Mouse (Mus musculus) stomach, embryonic 16.5 days (tissue): ENCODE measurements at regions not wholly inside any gene's neighbourhood (a gene's known extent, or its start where the extent isn't known, plus 50 kb on each side); places are given as distances from the start of the nearest gene placed in this dataset.

Experiments used
- ATAC-seq: fragments of 200-750 bp; cut with Nextera tagmentation; 2 replicates; pipeline ENCODE4 v1.8.0; 2017; ENCODE audit warnings: moderate number of reproducible peaks, moderate TSS enrichment; ENCODE audit not compliant: insufficient read depth, low FRiP score
- H3K27ac ChIP-seq: fragments of 300-500 bp; sonication (generic); 2 replicates; pipeline ENCODE4 v1.5.1; 2014; ENCODE audit warnings: low read length
- H3K27me3 ChIP-seq: fragments of 300-500 bp; sonication (generic); 2 replicates; pipeline ENCODE4 v1.6.1; 2014; ENCODE audit warnings: low read length, control low read depth, mixed read lengths; ENCODE audit not compliant: control insufficient read depth, insufficient read depth
- H3K36me3 ChIP-seq: fragments of 300-500 bp; sonication (generic); 2 replicates; pipeline ENCODE4 v1.6.1; 2014; ENCODE audit warnings: low read length; ENCODE audit not compliant: control insufficient read depth, insufficient read depth
- H3K4me1 ChIP-seq: fragments of 300-500 bp; sonication (generic); 2 replicates; pipeline ENCODE4 v1.6.1; 2014; ENCODE audit warnings: low read length, control low read depth, mixed read lengths; ENCODE audit not compliant: control insufficient read depth, insufficient read depth
- H3K4me2 ChIP-seq: fragments of 300-500 bp; sonication (generic); 2 replicates; pipeline ENCODE4 v1.6.1; 2014; ENCODE audit warnings: low read depth, low read length, mixed read lengths
- H3K4me3 ChIP-seq: fragments of 300-500 bp; sonication (generic); replicated peaks from 2 replicates; pipeline ENCODE4 v1.5.1; 2014; ENCODE audit warnings: mild to moderate bottlenecking, low read length
- H3K9ac ChIP-seq: fragments of 300-500 bp; sonication (generic); 2 replicates; pipeline ENCODE4 v1.6.1; 2014; ENCODE audit warnings: low read length
- H3K9me3 ChIP-seq: fragments of 300-500 bp; sonication (generic); replicated peaks from 2 replicates; pipeline ENCODE4 v1.6.1; 2016; ENCODE audit warnings: low read length, control low read depth; ENCODE audit not compliant: control insufficient read depth
- WGBS: fragments of 180-500 bp; shearing (Covaris S2); extraction: QIAGEN DNeasy Blood & Tissue Kit; methylation state at CpG from one replicate; pipeline ENCODE4 v1.1.7; 2014; 5-methylcytosine and 5-hydroxymethylcytosine counted together

DNA sequence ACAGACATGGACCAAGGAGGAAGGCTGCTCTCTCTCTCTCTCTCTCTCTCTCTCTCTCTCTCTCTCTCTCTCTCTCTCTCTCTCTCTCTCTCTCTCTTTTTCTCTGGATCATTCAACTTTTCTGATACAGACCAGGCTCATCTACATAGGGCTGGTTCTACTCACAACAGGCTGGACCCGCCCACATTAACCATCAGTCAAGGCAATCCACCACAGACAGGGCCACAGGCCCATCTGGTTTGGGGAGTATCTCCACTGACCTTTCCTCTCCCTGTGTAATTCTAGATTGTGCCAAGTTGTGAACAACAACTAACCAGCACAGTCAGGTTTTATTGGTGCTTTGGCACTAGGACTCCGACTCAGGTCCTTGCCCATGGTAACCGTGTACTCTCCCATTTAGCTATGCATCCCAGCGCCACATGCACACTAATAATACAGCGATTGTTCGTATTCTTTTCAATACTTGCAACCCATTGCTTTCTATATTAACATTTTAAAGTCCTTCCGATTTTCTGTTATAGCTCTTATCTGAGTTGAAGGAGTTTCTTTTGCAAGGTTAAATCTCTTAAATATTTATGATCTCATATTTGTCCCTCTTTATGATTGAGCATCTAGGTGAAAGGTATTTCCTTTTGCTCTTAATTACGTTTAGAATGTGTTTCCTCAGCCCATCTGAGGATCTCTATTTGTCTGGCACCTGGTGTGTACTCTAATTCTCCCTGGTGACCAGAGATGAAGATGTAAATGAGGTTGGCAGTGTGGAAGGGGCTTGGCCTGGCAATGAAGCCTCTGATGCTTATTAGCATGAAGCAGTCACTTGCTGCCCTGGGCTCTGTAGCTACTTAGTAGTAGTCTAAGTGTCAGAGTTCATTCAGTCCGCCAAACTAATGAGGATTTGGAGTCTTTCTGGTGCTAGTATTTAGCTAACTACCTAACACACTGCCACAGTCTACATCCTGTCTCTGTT is 117.7 kb upstream of the App start:
- H3K36me3 ChIP-seq: no peaks in the 10 kb centered on the region
- H3K4me1 ChIP-seq: no peaks in the 10 kb centered on the region
- H3K9me3 ChIP-seq: no peaks in the 10 kb centered on the region
- H3K27ac ChIP-seq: no peak overlapping the region
- H3K9ac ChIP-seq: no peak overlapping the region
- no peak overlapping the region for H3K4me3 ChIP-seq
- H3K4me2 ChIP-seq: no peak overlapping the region
- WGBS: 86% methylated on average over 9 of the region's 9 CpGs
- ATAC-seq: no peak
- no peaks in the 10 kb centered on the region for H3K27me3 ChIP-seq

DNA sequence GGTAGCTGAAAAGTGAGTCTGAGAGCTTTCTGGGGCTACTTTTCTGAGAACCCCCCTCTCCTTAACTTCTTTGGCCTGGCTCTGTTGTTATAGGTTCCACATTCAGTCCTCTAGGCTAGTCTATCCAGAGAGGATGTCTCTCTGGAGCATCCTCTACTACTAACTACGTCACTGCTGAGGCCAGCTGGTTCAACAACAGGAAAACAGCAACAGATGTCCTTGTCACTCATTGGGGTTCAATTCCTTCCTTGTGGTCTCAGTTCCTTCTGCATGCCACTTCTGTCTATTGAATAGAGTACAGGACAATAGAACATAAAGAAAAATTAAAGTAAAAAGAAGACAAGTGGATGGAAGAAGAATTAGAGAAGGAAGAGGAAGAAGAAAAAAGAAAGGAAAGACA is 104.3 kb upstream of the App start:
- no peaks in the 10 kb centered on the region for H3K4me1 ChIP-seq
- no peaks in the 10 kb centered on the region for H3K36me3 ChIP-seq
- no peaks in the 10 kb centered on the region for H3K9me3 ChIP-seq
- WGBS: 65% methylated on average over 1 of the region's 1 CpGs
- H3K4me3 ChIP-seq: no peak overlapping the region
- no peak for ATAC-seq
- H3K9ac ChIP-seq: no peak overlapping the region
- no peak overlapping the region for H3K4me2 ChIP-seq
- H3K27ac ChIP-seq: no peak overlapping the region
- H3K27me3 ChIP-seq: no peaks in the 10 kb centered on the region

DNA sequence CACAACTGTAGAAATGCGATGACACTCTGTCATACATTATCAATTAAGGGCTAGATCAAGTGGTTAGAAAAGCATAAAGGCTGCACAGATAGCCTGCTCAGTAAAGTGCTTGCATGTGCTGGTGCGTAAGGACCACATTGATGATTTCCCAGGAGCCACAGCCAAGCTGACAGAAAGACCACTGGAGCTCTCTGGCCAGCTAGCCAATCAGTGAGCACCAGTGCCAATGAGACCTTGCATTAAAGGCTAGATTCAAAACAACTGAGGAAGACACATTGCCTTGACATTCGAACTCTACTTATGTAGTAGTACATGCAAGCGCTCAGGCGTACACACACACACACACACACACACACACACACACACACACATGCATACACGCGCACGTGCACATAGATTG is 96.1 kb upstream of the App start:
- Histone ChIP-seq H3K27ac (no peak overlapping the region), H3K4me2 (no peak overlapping the region), H3K9ac (no peak overlapping the region), H3K9me3 (no peaks in the 10 kb centered on the region), H3K4me1 (no peaks in the 10 kb centered on the region), H3K27me3 (no peaks in the 10 kb centered on the region), H3K36me3 (no peaks in the 10 kb centered on the region), H3K4me3 (no peak overlapping the region)
- WGBS: 76% methylated on average over 8 of the region's 8 CpGs
- no peak for ATAC-seq

DNA sequence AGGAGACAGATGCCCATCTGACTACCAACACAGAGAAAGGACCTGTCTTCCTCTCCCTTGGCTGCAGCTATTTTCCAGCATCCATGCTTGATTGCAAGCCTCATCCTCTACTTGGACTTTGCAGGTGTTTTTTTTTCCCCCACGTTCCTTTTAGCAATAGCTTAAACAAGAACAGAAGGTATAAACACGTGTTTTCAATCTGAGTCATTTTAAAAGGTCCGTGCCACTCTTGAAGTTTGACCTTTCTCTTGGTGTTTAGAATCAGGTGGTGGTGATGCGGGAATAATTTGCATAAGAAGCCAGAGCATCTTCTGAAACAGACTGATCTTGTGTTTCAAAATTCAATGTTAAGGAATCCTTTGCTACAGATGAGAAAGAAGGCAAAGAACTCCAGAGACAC is 86.3 kb upstream of the App start:
- ATAC-seq: no peak
- WGBS: 62% methylated on average over 4 of the region's 4 CpGs
- no peaks in the 10 kb centered on the region for H3K27me3 ChIP-seq

DNA sequence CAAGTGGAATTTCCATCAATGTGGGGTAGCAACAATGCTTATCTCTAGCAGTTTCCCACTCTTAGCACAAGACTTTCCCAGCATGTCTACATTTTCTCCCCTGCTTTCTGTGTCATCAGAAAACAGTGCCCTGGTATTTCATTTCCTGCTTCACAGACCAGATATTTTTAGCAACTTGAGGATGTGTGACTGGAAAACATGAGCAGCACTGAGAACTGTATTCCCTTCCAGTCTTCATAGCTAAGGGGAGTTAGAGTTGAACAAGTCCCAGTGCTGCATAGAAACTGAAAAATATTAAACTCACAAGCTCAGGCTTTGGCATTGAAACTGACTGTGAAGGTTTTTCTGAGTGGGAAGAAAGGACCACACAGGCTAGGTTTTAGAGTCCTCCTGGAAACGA is 73.7 kb upstream of the App start:
- H3K27me3 ChIP-seq: no peaks in the 10 kb centered on the region
- H3K9me3 ChIP-seq: no peaks in the 10 kb centered on the region
- no peak overlapping the region for H3K27ac ChIP-seq
- H3K4me2 ChIP-seq: no peak overlapping the region
- H3K4me1 ChIP-seq: no peaks in the 10 kb centered on the region
- 58% methylated on average over 1 of the region's 1 CpGs for WGBS
- ATAC-seq: no peak
- H3K4me3 ChIP-seq: no peak overlapping the region
- no peak overlapping the region for H3K9ac ChIP-seq
- H3K36me3 ChIP-seq: no peaks in the 10 kb centered on the region

More for the DNA sequence above, 86.3 kb upstream of the App start:
- no peak overlapping the region for H3K4me3 ChIP-seq
- no peaks in the 10 kb centered on the region for H3K4me1 ChIP-seq
- no peak overlapping the region for H3K4me2 ChIP-seq
- no peaks in the 10 kb centered on the region for H3K9me3 ChIP-seq
- no peak overlapping the region for H3K27ac ChIP-seq
- H3K9ac ChIP-seq: no peak overlapping the region
- H3K36me3 ChIP-seq: no peaks in the 10 kb centered on the region

DNA sequence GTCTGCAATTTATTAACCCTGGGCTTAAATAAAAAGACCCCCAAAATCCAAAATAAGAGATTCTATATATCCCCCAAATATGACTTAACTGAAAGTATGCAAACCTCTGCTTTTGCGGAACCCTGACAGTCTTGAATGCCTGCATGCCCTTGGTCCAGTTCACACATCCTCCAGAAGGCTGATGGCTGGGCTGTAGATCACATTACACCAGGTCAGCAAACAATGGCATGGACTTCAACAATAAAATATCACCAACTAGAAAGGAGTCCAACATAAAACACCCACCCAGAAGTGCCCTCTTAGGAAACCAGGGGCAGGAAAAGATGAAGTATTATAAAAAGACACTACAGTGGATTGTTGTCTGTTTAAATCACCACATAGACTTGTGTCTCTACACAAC is 59.5 kb upstream of the App start:
- no peak overlapping the region for H3K27ac ChIP-seq
- no peak overlapping the region for H3K4me2 ChIP-seq
- no peaks in the 10 kb centered on the region for H3K27me3 ChIP-seq
- H3K4me3 ChIP-seq: no peak overlapping the region
- H3K9me3 ChIP-seq: no peaks in the 10 kb centered on the region
- no peak for ATAC-seq
- no peak overlapping the region for H3K9ac ChIP-seq
- no peaks in the 10 kb centered on the region for H3K4me1 ChIP-seq
- WGBS: 89% methylated on average over 1 of the region's 1 CpGs
- H3K36me3 ChIP-seq: no peaks in the 10 kb centered on the region

DNA sequence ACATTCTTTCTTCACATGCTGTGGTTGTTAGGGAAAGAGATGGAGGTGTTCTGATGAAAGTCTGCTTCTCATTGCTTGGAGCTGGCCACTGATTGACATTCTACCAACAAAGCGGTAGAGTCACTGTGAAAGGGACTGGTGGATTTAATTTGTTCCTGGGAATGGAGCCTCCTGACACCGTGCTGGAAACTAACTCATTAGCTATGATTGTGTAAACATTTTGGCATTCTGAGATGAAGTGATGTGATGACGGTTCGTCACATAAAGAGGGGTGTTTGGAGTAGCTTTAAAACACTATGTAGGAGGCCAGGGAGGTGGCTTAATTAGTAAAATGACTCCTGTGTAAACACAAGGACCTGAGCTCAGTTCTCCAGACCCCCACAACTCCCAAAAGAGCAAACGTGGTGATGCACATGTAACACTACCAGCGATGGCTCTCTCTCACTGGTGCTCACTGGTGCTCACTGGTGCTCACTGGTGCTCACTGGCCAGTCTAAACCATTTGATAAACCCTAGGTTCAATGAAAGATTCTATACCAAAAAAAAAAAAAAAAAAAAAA is 58.4 kb upstream of the App start:
- no peaks in the 10 kb centered on the region for H3K4me1 ChIP-seq
- WGBS: 27% methylated on average over 6 of the region's 6 CpGs
- ATAC-seq: no peak

DNA sequence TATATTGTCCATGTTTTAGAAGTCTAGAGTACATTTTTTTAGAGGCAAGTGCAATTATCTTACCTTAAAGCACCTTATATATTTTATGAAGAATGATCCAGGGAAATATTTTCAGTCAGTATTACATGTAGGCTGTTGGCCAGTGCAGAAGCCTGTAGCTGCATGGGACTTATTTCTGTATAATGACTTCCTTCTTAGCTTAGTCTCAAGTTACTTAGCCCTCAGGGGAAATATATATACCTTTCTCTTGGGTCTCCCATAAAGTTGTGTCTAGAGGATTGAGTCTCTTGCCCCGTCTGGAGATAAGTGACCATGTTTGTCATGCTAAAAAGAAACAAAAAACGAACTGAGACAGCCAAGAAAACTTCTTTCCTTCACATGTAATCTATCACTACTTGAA is 57.8 kb upstream of the App start:
- H3K9ac ChIP-seq: no peak overlapping the region
- 35% methylated on average over 2 of the region's 2 CpGs for WGBS
- H3K4me1 ChIP-seq: no peaks in the 10 kb centered on the region
- no peak overlapping the region for H3K4me2 ChIP-seq
- no peaks in the 10 kb centered on the region for H3K27me3 ChIP-seq
- no peaks in the 10 kb centered on the region for H3K9me3 ChIP-seq
- H3K27ac ChIP-seq: no peak overlapping the region
- H3K4me3 ChIP-seq: no peak overlapping the region
- ATAC-seq: no peak
- H3K36me3 ChIP-seq: no peaks in the 10 kb centered on the region

More for the DNA sequence above, 58.4 kb upstream of the App start:
- Histone ChIP-seq H3K4me2 (no peak overlapping the region), H3K36me3 (no peaks in the 10 kb centered on the region), H3K27ac (no peak overlapping the region), H3K4me3 (no peak overlapping the region), H3K27me3 (no peaks in the 10 kb centered on the region), H3K9me3 (no peaks in the 10 kb centered on the region), H3K9ac (no peak overlapping the region)

DNA sequence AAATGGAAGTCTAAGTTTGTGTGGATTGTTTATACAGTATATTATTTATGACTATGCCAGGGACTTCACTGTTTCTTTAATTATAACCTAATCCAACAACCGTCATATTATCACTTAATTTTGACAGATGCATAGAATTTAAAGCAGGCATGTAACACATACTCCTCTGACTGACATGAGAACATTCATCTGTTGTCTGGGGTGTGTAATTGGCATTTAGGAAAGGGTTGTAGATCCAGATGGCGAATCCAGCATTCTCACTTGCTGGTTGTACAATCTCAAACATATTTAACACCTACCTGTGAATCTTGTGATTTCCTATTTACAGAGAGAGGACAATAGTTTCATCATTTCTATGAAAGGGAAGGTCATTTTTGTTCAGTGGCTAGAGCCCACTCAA is 50.8 kb upstream of the App start:
- Histone ChIP-seq H3K9ac (no peak overlapping the region), H3K4me2 (no peak overlapping the region), H3K9me3 (no peaks in the 10 kb centered on the region), H3K36me3 (no peaks in the 10 kb centered on the region), H3K4me3 (no peak overlapping the region), H3K27ac (no peak overlapping the region), H3K4me1 (no peaks in the 10 kb centered on the region), H3K27me3 (no peaks in the 10 kb centered on the region)
- 60% methylated on average over 2 of the region's 2 CpGs for WGBS
- ATAC-seq: no peak
